Mouse (Mus musculus) heart, adult 18-20 months (tissue): Measurements from ENCODE around the gene Trim14. TPM values are rescaled to one million over a fixed set of nuclear protein-coding genes. Genes with fewer than 3 reads are reported as not detected.

Source experiments
- DNase-seq, 2 experiments: peaks; one replicate each; pipeline ENCODE4 v3.0.0; 2021 to 2022; ENCODE audit warnings: mixed read lengths in 1 of 2
- total RNA-seq, 2 experiments: library from RNA; stranded (reverse); gene quantifications; 2 replicates each; pipeline ENCODE4 v1.2.3; 2021

The Trim14 gene
- total RNA-seq, 2 experiments from 2014 or later: 1.8 to 3.0 TPM

DNA sequence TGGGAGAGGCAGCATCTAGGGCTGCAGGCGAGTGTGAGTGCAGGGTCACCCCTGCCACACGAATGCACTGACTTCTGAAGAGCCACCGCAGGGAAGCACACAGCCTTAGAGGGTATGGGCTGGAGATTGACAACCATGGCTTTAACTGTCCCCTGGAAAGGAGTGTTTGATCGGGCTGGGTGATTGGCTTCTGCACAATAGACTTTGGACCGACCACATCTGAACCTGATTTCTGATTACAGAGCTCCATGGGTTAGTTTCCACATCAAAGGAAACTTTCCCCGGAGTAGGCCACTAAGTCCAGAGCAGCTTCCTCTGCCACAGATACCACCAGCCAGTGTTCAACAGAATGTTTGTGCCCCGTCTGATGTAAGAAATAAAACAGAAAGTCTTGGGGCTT is 6.2 kb downstream of the Trim14 start:
- no peak for DNase-seq

DNA sequence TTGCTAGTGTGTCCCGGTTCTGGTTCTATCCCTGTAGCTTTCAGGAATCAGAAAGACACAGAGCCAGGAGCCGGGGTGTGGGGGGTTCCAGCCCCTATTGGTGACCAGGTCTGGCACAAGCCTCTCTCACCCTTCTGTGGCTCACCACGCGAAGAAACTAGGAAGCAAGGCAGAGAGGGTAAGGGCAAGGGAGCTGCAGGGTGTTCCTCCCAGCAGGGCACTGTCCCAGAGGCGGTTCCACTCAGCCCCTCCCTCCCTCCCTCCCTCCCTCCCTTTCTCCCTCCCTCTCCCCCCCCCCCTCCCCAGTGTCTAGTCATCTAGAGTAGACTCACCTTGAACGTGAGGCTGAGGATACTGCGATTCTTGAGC is 8.4 kb downstream of the Trim14 start:
- peak in 1 of 2 experiments; percentile 25 for DNase-seq

DNA sequence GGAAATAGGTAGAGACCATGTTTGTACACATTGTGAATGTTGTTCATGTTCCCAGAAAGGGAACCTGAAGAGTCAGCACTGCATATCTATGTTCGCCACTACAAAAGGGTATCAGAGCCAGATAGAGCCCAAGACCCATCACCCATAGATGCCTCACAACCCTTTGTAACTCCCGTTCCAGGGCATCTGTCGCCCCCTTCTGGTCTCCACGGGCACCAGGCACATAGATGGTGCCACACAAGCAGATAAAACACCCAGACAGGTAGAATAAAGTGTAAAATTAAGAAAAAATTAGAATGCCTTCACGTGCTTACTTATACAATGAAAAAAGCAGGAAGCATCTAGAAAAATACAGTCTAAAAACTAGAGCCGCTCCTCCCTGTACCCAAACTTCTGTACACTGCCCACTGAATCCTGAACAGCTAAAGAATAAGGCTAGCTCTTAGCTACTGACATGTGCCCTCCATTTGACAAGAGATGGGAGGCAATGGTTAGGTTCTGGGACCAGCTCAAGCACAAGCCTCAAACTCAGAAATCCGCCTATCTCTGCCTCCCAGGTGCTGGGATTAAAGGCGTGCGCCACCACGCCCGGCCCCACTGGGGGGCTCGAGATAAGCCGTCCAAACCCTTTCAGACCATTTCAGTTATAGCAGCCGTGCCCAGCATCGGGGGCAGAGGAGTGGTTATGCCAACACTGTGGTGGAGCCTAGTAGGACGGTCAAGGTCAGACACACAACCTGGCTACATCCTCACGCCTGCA is 9.0 kb downstream of the Trim14 start:
- no peak for DNase-seq

DNA sequence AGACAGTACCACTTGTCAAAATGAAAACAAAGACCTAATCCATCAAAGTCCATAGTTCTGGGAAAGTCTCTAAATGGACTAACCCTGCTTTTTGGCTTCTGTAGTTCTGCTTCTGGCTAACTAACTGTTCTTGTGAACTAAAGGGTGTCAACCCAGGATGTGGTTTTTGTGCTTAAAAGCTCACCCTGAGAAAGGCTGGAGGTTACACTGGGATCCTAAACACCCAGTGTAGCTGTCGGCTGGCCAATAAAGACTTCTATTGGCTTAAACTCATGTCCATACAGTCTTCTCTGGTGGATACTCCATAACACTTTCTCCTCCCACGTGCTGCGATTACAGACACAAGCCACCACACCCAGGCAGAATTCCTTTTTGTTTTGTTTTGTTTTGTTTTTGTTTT is 9.7 kb downstream of the Trim14 start:
- no peak for DNase-seq

DNA sequence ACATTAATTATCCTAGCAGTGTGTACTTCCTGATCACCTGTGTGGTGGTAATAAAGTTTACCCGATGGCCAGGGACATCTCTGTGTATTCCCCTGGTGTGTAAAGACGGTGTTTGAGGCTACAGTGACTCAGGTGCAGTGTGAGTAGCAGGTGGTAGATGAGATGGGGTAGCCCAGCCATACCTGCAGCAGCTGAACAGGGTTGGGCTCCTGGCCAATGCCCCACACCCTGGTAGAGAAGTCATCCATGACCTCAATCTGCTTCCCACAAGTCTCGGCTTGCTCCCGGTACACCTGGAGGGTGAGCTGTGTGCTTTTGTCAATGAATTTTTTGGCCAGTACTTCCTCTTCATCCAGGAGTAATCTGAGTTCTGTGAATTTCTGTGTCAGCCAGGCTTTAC is 12.6 kb downstream of the Trim14 start:
- no peak for DNase-seq

DNA sequence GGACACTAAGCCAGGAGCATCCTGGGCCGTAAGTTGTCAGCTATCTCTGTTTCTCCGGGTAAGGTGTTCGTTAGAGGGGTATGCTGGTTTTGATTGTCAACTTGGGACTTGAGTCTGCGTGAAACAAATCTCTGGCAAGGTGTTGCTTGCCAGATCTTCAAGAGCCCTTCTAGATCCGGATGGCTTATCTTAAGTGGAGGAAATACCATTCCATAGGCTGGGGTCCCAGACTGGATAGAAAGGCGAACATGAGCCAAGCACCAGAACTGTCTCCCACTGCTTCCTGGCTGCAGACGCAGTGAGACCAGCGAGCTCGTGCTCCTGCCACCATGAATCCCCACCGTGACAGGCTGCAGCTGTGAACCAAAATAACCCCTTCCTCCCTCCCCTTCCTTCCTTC is 14.5 kb downstream of the Trim14 start:
- DNase-seq: no peak

DNA sequence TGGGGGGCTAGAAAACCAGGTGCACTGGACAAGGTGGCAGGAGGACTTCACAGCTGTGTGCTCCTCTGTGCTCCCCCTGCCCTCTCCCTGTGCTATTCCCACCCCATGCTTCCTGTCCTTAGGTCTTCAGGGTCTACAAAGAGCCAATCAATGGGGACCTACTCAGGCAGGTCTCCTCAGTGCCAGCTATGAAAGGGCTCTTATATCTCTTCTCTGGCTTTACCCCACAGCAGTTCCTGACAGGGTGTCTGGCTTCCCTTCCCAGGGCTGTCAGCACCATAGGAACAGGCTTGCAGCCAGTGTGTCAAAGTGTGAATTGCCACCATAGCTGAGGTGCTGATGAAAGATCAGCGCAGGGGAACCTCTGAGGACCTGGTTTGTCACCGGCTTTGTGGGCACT is 15.4 kb downstream of the Trim14 start:
- DNase-seq: no peak

DNA sequence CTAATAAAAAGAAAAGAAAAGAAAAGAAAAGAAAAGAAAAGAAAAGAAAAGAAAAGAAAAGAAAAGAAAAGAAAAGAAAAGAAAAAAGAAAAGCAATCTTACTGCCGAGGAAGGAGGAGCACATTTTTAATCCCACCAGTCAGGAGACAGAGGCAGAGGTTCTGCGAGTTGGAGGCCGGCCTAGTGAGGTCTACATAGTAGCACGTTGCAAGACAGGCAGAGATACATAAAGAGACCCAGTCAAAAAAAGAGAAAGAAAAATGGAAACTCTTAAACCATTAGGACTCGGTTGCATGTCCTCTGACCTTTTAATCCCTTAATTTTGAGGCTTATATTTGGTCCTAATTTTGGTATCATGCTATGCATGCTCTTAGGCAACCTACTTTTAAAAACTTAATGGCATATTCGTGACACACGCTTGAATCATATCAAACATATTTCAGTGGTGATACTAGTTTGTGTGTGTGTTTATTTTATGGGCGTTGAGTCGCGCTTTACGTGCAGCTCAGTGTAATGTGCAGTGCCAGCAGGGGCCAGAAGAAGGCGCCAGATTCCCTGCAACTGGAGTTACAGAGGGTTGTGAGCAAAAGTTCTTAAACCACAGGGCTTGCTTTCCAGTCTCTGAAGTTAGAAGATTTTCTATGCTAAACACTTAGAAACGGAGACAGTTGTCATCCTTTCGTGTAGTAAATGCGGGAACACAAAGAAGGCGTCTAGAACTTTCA is 28.0 kb downstream of the Trim14 start:
- peak; percentile 80 to 91 for DNase-seq

DNA sequence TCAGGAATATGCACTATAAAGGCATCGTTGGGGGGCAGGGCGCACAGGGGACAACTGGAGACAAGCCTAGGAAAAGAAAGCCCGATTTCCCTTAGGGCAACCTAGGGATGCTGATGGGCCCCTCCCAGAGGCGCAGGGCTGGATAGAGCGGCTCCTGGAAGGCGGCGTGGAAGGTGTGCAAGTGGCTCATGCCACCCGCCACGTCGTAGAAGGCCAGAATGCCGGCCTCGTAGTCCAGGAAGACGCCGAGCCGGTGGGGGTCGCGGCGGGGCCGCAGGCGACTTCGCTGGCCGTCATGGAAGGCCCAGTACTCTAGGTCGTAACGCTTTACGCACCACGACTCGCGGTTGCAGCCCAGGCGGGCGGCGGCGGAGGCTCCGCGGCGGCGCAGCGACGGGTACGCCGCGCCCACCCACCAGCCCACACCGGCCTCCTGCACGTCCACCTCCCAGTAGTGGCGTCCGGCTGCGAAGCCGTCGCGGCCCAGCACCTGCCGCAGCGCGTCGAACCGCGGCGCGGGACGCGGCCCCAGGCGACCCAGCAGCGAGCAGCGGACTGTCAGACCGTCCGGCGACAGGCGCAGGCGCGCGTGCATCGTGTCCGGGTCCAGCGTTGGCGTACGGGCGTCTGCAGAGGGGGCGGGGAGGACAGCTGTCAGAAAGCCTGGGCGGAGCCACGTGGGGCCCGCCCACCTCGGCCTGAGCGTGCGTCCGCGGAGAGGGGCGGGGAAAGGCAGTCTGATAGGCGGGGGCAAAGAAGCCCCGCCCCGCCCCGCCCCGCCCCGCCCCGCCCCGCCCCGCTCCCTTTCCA is 28.9 kb downstream of the Trim14 start:
- peak; percentile 96 to 97 for DNase-seq

DNA sequence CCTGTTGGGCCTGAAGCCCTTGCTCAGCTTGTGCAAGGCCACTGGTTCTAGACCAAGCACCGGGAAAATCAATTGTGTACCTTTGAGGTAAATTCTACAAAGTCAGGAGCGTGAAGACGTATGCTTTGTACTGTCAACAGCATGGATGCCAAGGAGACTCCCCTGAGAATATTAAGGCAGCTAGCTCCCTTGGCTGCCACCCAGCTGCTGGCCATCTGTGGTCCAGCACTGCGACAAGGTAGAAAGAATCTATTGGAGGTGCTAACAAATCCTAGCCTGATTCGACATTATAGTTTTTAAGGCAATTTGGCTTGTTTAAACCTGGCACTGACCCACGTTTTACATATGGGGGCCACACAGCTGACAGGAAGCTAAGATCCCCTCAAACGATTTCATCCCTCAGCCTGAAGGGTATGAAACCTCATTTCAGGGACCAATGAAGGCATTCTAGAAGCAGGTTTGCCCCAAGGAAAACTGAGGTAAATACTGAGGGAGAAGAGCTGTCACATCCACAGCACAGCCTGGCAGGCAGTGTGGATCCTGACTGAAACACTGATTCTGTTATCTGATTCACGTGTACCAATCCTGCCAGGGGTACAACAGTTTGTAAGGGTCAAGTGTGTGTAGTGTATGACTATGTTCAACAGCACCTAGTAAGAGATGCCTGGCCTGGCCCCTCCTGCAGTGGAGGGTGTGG is 30.4 kb downstream of the Trim14 start:
- DNase-seq: no peak

DNA sequence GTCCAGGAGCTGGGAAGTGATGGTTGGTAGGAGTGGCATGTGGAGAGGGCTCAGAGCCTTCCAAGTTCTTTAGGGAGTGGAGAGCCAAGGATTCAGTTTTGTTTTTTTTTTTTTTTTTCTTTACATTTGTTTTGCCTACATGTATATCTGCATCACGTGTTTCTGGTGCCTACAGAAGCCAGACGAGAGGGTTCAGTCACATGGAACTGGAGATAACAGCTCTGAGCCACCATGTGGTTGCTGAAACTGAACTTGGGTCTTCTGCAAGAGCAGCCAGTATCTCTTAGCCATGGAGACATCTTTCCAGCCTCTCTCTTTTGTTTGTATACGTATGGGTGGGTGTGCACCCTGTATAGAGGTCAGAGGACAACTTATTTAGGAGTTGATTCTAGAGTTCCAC is 32.1 kb downstream of the Trim14 start:
- no peak for DNase-seq

DNA sequence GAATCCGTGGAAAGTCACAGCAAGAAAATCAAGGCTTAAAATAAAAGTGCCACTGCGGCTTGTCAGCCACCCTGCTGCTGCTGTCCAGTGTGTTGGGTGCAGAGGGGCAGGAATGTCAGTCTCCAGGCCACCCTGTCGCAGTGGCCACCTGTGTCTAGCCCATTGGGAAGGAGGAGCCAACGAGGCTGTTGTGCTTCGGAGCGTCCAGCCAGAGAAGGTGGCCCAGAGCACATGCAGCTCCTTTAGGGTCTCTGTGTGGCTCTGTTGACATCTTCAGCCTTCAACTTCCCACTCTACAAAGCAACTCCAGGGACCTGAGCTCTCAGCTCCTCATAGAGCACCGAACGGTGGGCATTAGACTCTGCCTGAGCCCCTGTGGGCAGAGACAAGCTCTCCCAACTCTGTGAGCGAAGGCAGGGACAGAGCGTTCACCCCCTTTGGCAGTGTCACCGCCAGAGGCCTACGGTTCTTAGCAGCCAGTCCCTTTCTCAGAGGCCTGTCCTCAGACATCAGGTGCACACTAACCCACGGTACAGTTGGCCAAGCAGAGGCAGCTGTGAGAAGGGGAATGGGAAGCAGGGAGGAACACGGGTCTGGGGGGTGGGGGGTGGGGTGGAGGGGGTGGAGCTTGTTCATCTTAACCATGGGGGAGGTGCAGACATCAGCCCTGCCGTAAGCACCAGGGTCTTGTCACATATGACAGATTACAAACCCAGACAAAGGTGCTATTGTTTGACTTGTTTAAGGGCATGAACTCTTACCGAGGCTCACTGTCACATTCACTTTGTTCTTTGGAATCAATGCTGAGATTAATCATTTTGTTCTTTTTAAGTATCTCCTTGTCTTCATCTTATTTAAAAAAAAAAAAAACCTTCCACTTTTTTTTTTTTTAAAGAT is 33.1 kb downstream of the Trim14 start:
- DNase-seq: no peak

DNA sequence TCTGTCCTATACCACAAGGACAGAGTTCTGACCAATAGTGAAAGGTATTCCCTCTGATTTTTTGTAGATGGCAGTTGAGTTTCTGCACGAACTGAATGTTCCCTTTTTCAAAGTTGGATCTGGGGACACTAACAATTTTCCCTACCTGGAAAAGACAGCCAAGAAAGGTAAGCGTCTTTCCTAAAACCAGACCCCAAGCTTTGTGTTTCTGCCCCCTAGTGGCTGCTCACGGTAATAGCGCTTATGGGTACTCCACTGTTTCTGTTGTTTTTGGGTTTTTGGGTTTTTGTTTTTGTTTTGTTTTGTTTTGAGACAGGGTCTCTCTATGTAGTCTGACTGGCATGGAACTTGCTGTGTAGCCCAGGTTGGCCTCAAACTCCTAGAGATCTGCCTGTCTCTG is 37.0 kb downstream of the Trim14 start:
- DNase-seq: peak in 1 of 2 experiments; percentile 70

DNA sequence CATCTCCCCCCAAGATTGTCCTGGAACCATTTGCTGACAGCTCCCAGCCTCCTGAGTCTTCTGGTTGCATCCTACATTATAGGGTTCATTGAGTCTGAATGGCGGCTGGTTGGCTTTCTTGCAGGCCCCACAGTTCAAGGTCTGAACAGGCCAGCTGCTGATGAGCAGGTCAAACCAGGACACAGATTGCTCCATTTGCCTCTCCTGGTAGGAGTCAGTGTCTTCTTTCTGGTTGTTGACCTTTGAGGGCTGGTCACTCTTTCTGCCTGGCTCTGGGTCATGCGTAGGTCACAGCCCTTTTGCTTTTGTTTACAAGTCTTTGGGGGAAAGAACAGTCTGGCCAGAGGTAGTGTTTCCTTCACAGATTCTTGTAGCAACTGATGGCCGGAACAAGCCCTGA is 37.4 kb downstream of the Trim14 start:
- DNase-seq: no peak

DNA sequence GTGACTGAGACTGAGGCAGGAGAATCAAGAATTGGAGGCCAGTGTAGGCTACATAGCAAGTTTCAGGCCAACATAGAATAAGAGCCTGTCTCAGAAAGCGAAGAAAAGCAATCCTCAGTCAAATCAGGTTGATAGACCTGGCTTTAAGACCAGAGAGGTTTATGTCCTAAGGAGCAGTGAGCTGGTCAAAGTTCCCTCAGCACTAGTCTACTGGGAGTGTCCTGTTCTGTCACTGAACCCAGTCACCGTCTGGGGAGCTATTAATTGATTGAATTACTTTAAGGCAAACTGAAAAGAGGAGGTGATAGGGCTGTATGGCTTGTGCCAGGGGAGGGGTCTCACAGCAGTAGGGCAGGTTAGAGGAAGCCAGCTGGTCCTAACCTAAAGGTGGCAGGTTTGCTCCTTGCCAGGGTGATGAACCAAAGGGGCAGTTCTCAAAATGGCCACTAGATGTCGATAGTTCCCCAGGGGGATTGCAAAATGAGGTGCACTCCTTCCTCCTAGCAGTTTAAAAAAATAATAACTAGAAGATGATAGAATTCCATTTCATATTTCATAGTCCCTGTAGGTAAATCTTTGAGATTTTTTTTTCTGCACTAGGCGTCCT is 38.6 kb downstream of the Trim14 start:
- DNase-seq: peak; percentile 74 to 91

DNA sequence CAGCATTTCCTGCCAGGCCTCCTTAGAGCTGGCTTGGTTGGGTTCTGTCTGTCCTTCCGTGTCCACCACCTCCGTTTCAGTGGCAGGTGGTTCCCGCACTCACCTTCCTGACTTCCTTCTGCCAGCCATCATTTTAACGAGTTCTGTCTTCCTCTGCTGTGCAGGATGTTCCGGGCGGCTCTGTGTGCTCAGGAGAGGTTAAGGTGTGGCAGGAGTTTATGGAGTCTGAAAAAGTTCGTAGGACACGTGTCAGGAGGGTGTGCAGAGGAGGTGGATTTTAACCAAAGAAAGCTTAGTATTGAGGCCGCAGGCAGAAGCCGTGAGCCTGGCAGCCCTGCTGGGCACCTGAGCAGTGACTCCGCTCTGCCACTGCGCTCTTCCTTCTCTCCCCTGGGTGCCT is 40.4 kb downstream of the Trim14 start:
- DNase-seq: no peak

DNA sequence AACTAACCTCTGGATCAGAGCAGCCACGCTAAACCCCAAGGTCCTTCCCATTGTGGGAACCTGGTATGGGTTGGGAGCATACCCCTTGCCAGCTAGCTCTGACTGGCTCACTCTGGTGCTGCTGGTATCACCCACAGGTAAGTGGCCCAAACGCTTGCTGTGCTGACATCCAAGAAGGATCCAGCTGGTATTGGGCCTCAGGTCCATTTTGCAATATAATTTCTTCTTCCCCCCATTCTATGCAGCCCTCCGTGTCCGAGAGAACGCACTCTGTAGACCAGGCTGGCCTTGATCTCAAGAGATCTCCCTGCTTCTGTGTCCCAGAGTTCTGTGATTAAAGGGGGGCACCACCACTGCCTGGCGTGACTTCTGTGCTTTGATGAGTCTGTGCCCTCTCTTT is 42.9 kb downstream of the Trim14 start:
- DNase-seq: no peak

DNA sequence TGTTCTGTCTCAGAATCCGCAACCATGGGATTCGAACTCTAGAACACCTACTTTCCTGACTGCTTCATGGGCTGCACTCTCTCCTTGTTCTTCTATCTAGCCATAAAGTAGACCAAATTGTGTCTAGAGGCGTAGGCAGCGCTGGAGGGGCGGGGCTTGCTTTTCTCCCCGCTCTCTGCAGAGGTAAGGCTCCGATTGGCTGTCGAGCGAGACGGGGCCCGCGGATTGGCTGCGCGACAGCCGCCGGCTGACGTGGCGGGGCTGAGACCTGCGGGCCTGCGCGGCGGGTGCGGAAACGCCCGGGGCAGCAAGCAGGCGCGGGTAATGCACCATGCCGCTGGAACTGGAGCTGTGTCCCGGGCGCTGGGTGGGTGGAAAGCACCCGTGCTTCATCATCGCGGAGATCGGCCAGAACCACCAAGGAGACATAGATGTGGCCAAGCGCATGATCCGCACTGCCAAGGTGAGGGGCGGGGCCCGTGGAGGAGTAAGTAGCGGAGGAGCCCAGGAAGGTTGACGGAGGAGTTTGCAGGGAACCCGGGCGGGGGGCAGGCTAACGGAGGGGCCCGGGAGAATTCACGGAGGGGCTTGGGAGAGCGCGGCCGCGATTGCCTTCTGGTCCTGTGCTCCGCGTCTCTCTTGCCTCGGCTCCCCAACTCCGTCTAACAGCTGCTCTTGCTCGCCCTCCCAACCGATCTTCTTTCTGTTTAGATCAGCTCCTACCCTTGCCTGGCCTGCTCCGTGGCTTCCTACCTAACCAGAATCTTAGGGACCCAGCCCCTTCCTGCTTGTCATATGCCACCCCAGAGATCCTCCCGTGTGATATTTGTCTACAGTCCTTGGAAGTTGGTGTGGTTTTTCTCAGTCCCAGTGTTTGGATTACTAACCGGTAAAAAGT is 46.7 kb downstream of the Trim14 start, which contains the start of gene Nans:
Gene Nans, plus strand, starts transcription at position 221 of the 898 bp plus-strand sequence.
- peak; percentile 94 to 98 for DNase-seq

DNA sequence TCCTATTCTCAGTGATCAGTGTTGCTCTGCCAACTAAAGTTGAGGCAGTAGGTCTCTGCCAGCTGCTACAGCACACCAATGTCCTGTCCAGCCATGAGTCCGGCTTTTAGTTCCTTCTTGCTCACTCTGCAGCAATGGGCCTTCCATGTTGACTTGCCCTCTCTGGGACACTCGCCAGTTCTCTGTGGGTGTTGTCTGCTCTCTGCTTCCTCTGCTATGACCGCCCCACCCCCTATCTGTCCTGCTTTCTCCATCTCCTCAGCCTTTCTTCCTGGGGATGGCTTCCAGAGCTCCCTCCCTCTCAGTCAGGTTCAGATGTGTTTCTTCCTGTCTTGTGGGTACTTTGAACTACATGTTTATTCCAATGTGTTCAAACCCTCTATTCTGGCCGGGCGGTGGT is 48.6 kb downstream of the Trim14 start:
- peak; percentile 85 to 94 for DNase-seq
